ENCODE assay signal across 20 mouse cellular contexts in the genomic region with DNA sequence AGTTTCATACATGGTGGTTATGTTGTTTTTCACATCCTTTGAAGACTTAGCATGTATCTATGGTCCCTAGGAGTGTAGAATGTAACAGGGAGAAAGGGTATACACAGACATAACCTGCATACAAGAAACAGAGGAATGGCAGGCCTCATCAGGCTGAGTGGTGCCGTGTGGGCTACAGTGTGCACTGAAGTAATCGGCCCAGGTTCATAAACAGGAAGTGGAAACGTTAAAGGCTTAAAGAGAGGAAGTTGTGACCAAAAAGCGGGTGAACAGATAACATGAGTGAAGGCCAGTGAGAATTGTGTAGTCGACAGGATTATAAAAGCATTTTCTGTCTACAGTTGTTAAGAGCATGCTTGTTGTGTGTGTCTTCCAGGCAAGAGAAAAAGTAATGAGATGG. TPM values are rescaled to one million over a fixed set of nuclear protein-coding genes. Genes with fewer than 3 reads are reported as not detected.
DNase-seq lines count a peak whose midpoint lies in the region; ATAC-seq and TF ChIP-seq lines count a peak whose summit lies in the region.
"Had no signal": no experiment of that assay in that cellular context is flagged by ENCODE, and none has a peak within 500 bp of the region (broad histone marks: within the 10 kb centered on the region; RNA-seq: fewer than 3 reads in every experiment).

No protein-coding gene starts in this region.

- no peak for TF ChIP-seq POLR2A in spleen, adult 2 months (IDR thresholded peaks at IDR 0.05; ENCODE audit: low read depth, low read length)
- TF ChIP-seq POLR2A in CH12.LX (IDR thresholded peaks at IDR 0.05; ENCODE audit: low read depth, low read length): no peak

- intact Hi-C loops in gastrocnemius, postnatal 14 days (cut with DNase I; ENCODE audit: low total_unique reads): no loop called here

- peak overlapping the region; percentile 79 for H3K27ac ChIP-seq in spleen, adult 2 months (ENCODE audit: insufficient read depth, low read length)
- no peak overlapping the region for H3K27ac ChIP-seq in CH12.LX (ENCODE audit: insufficient read depth, low read depth)
- H3K27ac ChIP-seq: heart, adult 2 months; hindbrain, embryonic 12.5 days; liver, embryonic 14.5 days; midbrain, embryonic 13.5 days; neural tube, embryonic 13.5 days had no signal

- in situ Hi-C loops in CH12.LX (cut with MboI; ENCODE audit: low pct_ligation_motif_present, low pct_unique_long_range_greater_than_20kb, low sequenced_read_pairs): loop anchor here (25.0 kb wide), 1 partner anchor 255 kb away; no protein-coding TSS in a partner anchor

- H3K4me1 ChIP-seq in spleen, adult 2 months (ENCODE audit: control insufficient read depth, insufficient read depth, insufficient read length): peaks cover 3% of the 10 kb centered on the region; the same call in 1 of the 2 replicates
- peaks cover 0 to 8% of the 10 kb centered on the region in 2 experiments; a peak in 1 of 4 replicates for H3K4me1 ChIP-seq in CH12.LX (ENCODE audit: control insufficient read depth in 1 of 2, insufficient read depth in 2 of 2)
- H3K4me1 ChIP-seq: hindbrain, embryonic 12.5 days; midbrain, embryonic 13.5 days; neural tube, embryonic 13.5 days had no signal

- no peak overlapping the region for H3K4me2 ChIP-seq in CH12.LX (ENCODE audit: insufficient read depth, low read depth, poor library complexity, severe bottlenecking)
- H3K4me2 ChIP-seq: hindbrain, embryonic 12.5 days; midbrain, embryonic 13.5 days; neural tube, embryonic 13.5 days had no signal

- TF ChIP-seq CTCF in spleen, adult 2 months (IDR thresholded peaks at IDR 0.05; ENCODE audit: extremely low read depth, insufficient read depth, insufficient read length, insufficient replicate concordance): no peak
- no peak for TF ChIP-seq CTCF in CH12.LX (conservative IDR thresholded peaks at IDR 0.05 in 1 of 2, IDR thresholded peaks at IDR 0.05 in 1 of 2; ENCODE audit: low read depth in 2 of 2, low read length in 2 of 2)

- H3K79me2 ChIP-seq in CH12.LX (replicated peaks; ENCODE audit: control insufficient read depth, extremely low read depth, insufficient read depth, poor library complexity, severe bottlenecking): no peaks in the 10 kb centered on the region

- H3K36me3 ChIP-seq in spleen, adult 2 months (ENCODE audit: control insufficient read depth, insufficient read depth, low read length): peaks cover 27% of the 10 kb centered on the region
- peaks cover 46 to 65% of the 10 kb centered on the region in 2 experiments for H3K36me3 ChIP-seq in CH12.LX (replicated peaks in 1 of 2; ENCODE audit: control insufficient read depth in 1 of 2, insufficient read depth in 1 of 2, low read length in 1 of 2)

- peak; percentile 9 to 28 for DNase-seq in spleen, adult 2 months (ENCODE audit: low read depth in 1 of 2, low spot score in 2 of 2)
- no peak for DNase-seq in spleen, postnatal 4 days (ENCODE audit: low spot score in 2 of 2)
- peak; percentile 27 for DNase-seq in CH12.LX (ENCODE audit: extremely low read depth)
- peak; percentile 22 for DNase-seq in natural killer cell, adult 2 months (ENCODE audit: low spot score in 2 of 2)
- DNase-seq in ovary, postnatal 14 days (ENCODE audit: low spot score): no peak
- DNase-seq in frontal cortex, adult 2 months (ENCODE audit: extremely low spot score in 1 of 2, low spot score in 1 of 2): no peak
- no peak for DNase-seq in gastrocnemius, postnatal 14 days
- DNase-seq: cerebellum, adult 9-10 months; heart, adult 2 months; kidney, postnatal 25 days; lung, postnatal 14 days; retina, postnatal 1 day; spleen, adult 18-20 months had no signal

- no peaks in the 10 kb centered on the region for H3K27me3 ChIP-seq in spleen, adult 2 months (ENCODE audit: control insufficient read depth, insufficient read depth, low read length)
- H3K27me3 ChIP-seq in CH12.LX (replicated peaks): no peaks in the 10 kb centered on the region
- H3K27me3 ChIP-seq: hindbrain, embryonic 12.5 days; midbrain, embryonic 13.5 days; neural tube, embryonic 13.5 days had no signal

- no peak for TF ChIP-seq RAD21 in CH12.LX (IDR thresholded peaks at IDR 0.05; ENCODE audit: low read depth, low read length)

- H3K9me3 ChIP-seq in CH12.LX (replicated peaks; ENCODE audit: low read length): no peaks in the 10 kb centered on the region
- H3K9me3 ChIP-seq: hindbrain, embryonic 12.5 days; midbrain, embryonic 13.5 days; neural tube, embryonic 13.5 days had no signal

- peak; percentile 98 for ATAC-seq in common myeloid progenitor, adult 5-6 weeks (replicated peaks; ENCODE audit: low read depth, poor library complexity, severe bottlenecking)
- ATAC-seq: forebrain, embryonic 14.5 days; intestine, postnatal 0 days; midbrain, embryonic 13.5 days had no signal

- no peak overlapping the region for H3K4me3 ChIP-seq in spleen, adult 2 months (ENCODE audit: extremely low read depth, insufficient read depth, insufficient read length)
- H3K4me3 ChIP-seq in CH12.LX (replicated peaks in 1 of 3; ENCODE audit: low read depth in 2 of 3, low read length in 2 of 3, poor library complexity in 1 of 3): no peak overlapping the region
- H3K4me3 ChIP-seq: heart, adult 2 months; hindbrain, embryonic 12.5 days; midbrain, embryonic 13.5 days; neural tube, embryonic 13.5 days had no signal

- H3K9ac ChIP-seq in CH12.LX (ENCODE audit: insufficient read depth, low read depth): no peak overlapping the region
- H3K9ac ChIP-seq: hindbrain, embryonic 12.5 days; liver, embryonic 14.5 days; midbrain, embryonic 13.5 days; neural tube, embryonic 13.5 days had no signal

- 2% methylated on average over 5 of the region's 5 CpGs for WGBS in spleen, adult 2 months

- TF ChIP-seq EP300 in CH12.LX (IDR thresholded peaks at IDR 0.05; ENCODE audit: low read length): no peak

- dilution Hi-C loops in CH12.LX (cut with MboI; ENCODE audit: extremely low pct_ligation_motif_present, extremely low pct_unique_long_range_greater_than_20kb, low sequenced_read_pairs): no loop called here

TF ChIP-seq in CH12.LX, 34 proteins besides CTCF, POLR2A, EP300 and RAD21:
- TF ChIP-seq ZNF384 (IDR thresholded peaks at IDR 0.05; ENCODE audit: low read depth, low read length) (no peak), CHD1 (IDR thresholded peaks at IDR 0.05; ENCODE audit: low read depth, low read length) (no peak), ELF1 (IDR thresholded peaks at IDR 0.05; ENCODE audit: low read depth, low read length) (no peak), E2F4 (IDR thresholded peaks at IDR 0.05; ENCODE audit: insufficient replicate concordance, low read depth, low read length) (no peak), USF1 (IDR thresholded peaks at IDR 0.05; ENCODE audit: low read depth, low read length) (no peak), USF2 (conservative IDR thresholded peaks at IDR 0.05; ENCODE audit: low read depth, low read length) (no peak), TCF12 (IDR thresholded peaks at IDR 0.05; ENCODE audit: low read depth, low read length) (no peak), MXI1 (IDR thresholded peaks at IDR 0.05; ENCODE audit: low read depth, low read length) (no peak), UBTF (IDR thresholded peaks at IDR 0.05; ENCODE audit: low read depth, low read length) (no peak)
TF ChIP-seq in CH12.LX: peak in this region for 0.

RNA-seq across cellular contexts. Expression of a gene that starts 28.7 kb away (rescaled TPM):
- polyA plus RNA-seq in spleen, adult 2 months (2012; rRNA removed): 11.9 and 14.2 TPM in 2 replicates
- total RNA-seq in CH12.LX (2012; rRNA removed) (21.6 and 21.8 TPM in 2 replicates), CH12.LX (2014; rRNA removed) (20.9 and 22.7 TPM in 2 replicates)
- polyA plus RNA-seq in CH12.LX (2012; ENCODE audit: insufficient read length, low read depth): 18.9 and 23.7 TPM in 2 replicates
- total RNA-seq in common myeloid progenitor, adult 5-6 weeks (2017): 26.3 and 28.6 TPM in 2 replicates
- polyA plus RNA-seq in frontal cortex, adult 2 months (2012; rRNA removed): 30.8 and 31.8 TPM in 2 replicates
- total RNA-seq in gastrocnemius, postnatal 14 days (2021): 10 to 100 TPM; 12.0 to 12.3 TPM

RNA-seq across cellular contexts. Expression of a gene that starts 28.8 kb away (rescaled TPM):
- 3.7 and 4.1 TPM in 2 replicates for polyA plus RNA-seq in spleen, adult 2 months (2012; rRNA removed)
- total RNA-seq in CH12.LX (2012; rRNA removed) (10.8 and 14.8 TPM in 2 replicates), CH12.LX (2014; rRNA removed) (19.6 and 28.7 TPM in 2 replicates)
- polyA plus RNA-seq in CH12.LX (2012; ENCODE audit: insufficient read length, low read depth): 6.9 and 8.0 TPM in 2 replicates
- total RNA-seq in common myeloid progenitor, adult 5-6 weeks (2017): 26.3 and 31.0 TPM in 2 replicates
- 12.1 and 16.3 TPM in 2 replicates for polyA plus RNA-seq in frontal cortex, adult 2 months (2012; rRNA removed)
- 1 to 10 TPM; 4.6 to 8.1 TPM for total RNA-seq in gastrocnemius, postnatal 14 days (2021)

RNA-seq across cellular contexts. Expression of a gene that starts 43.7 kb away (rescaled TPM):
- 8.8 and 10.5 TPM in 2 replicates for polyA plus RNA-seq in spleen, adult 2 months (2012; rRNA removed)
- total RNA-seq in CH12.LX (2012; rRNA removed) (52.5 and 53.7 TPM in 2 replicates), CH12.LX (2014; rRNA removed) (127 and 134 TPM in 2 replicates)
- polyA plus RNA-seq in CH12.LX (2012; ENCODE audit: insufficient read length, low read depth): 53.4 and 55.1 TPM in 2 replicates
- 113 and 114 TPM in 2 replicates for total RNA-seq in common myeloid progenitor, adult 5-6 weeks (2017)
- polyA plus RNA-seq in frontal cortex, adult 2 months (2012; rRNA removed): 31.3 and 36.0 TPM in 2 replicates
- 10 to 100 TPM; 17.9 to 19.7 TPM for total RNA-seq in gastrocnemius, postnatal 14 days (2021)

Comparison
In these comparisons a context has a peak if more than half of its experiments do, and no peak if none do; other contexts are left out.
1. DNase-seq: peak in spleen, adult 2 months (2 of 2), CH12.LX (single experiment) and natural killer cell, adult 2 months (2 of 2); none in spleen, postnatal 4 days (0 of 2), ovary, postnatal 14 days (single experiment), frontal cortex, adult 2 months (0 of 2) and gastrocnemius, postnatal 14 days (single experiment).